Mouse (Mus musculus) left cerebral cortex, postnatal 25 days (tissue): ENCODE results near the gene Prrt1. TPM values are rescaled to one million over a fixed set of nuclear protein-coding genes. Genes with fewer than 3 reads are reported as not detected.

Experiments used
- DNase-seq, 2 experiments: peaks; one replicate each; pipeline ENCODE4 v3.0.0; 2022; ENCODE audit warnings: low spot score in 2 of 2, mixed read lengths in 1 of 2
- intact Hi-C: fragments of 180-260 bp; cut with DNase I; formaldehyde crosslinking; loops from one replicate; pipeline ENCODE4 v1.15.1; 2025
- total RNA-seq, 2 experiments: library from RNA; stranded (reverse); gene quantifications; 2 replicates each; pipeline ENCODE4 v1.2.3; 2021

Prrt1 gene
- total RNA-seq, 2 experiments from 2014 or later, result 171 to 183 TPM

DNA sequence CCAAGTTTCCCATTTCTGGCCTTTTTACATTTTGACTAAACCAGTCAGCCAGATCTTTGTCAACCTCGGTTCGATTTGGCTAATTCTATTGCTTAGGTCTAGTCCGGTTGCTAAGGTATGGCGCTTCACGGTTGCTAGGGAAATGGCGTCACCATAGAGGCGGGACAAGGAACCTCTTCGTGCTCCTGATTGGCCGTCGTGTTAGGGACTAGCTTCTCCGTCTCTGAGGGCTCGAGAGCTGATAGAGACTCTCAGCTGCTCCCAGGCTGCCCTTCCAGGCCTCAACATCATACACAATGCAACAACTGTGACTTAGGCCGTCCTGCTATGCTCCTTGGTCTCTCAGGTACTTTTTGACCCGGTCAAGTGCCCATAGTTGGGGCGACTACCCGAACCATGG is 15.3 kb downstream of the Prrt1 start, which contains the start of gene Fkbpl:
Gene Fkbpl, plus strand, starts transcription at position 157 of the 400 bp plus-strand sequence.
- DNase-seq, result peak; percentile 97 to 99
- intact Hi-C loops, result no loop called here

DNA sequence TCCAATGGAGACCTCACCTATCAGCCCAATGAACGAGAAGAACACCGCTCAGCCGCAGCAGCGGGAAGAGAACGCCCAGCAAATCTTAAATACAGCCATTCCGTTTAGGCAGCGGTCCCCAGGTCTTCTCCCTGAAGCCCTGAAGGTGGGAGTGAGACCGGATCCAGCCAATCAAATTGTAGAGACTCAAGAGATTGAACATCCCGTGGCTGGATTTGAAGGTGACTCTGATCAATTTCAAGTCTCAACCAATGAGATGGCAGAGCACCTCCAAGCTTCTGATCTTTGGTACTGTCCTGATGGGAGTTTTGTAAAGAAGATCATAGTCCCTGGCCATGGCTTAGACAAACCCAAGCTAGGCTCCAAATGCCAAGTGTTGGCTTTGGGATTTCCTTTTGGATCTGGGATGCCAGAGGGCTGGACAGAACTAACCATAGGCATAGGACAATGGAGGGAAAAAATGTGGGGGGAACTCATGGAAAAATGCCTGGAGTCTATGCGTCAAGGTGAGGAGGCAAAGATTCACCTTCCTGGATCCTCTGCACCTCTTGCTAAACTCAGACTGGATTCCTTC is 16.0 kb downstream of the Prrt1 start:
- peak in 1 of 2 experiments; percentile 2 for DNase-seq
- intact Hi-C loops, result no loop called here

DNA sequence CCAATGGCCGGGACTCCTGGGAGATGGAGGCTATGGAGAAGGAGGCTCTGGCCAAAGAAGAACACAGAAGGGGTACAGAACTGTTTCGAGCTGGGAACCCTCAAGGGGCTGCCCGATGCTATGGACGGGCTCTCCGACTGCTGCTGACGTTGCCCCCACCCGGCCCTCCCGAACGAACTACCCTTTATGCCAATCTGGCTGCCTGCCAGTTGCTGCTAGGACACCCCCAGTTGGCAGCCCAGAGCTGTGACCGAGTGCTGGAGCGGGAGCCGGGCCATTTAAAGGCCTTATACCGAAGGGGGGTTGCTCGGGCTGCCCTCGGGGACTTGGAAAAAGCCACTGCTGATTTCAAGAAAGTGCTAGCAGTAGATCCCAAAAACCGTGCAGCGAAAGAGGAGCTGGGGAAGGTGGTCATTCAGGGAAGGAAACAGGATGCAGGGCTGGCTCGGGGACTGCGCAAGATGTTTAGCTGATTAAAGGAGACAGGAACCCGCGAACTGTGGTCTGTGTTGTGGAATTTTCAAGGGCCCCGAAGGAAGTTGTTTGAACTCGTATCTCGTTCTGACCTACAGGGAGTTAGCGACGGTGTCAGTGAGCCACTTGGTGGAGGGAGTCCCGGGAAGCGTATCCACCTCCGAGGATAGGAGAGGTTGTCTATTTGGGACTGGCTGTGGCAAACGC is 16.6 kb downstream of the Prrt1 start:
- peak in 1 of 2 experiments; percentile 4 for DNase-seq
- intact Hi-C loops, result no loop called here

DNA sequence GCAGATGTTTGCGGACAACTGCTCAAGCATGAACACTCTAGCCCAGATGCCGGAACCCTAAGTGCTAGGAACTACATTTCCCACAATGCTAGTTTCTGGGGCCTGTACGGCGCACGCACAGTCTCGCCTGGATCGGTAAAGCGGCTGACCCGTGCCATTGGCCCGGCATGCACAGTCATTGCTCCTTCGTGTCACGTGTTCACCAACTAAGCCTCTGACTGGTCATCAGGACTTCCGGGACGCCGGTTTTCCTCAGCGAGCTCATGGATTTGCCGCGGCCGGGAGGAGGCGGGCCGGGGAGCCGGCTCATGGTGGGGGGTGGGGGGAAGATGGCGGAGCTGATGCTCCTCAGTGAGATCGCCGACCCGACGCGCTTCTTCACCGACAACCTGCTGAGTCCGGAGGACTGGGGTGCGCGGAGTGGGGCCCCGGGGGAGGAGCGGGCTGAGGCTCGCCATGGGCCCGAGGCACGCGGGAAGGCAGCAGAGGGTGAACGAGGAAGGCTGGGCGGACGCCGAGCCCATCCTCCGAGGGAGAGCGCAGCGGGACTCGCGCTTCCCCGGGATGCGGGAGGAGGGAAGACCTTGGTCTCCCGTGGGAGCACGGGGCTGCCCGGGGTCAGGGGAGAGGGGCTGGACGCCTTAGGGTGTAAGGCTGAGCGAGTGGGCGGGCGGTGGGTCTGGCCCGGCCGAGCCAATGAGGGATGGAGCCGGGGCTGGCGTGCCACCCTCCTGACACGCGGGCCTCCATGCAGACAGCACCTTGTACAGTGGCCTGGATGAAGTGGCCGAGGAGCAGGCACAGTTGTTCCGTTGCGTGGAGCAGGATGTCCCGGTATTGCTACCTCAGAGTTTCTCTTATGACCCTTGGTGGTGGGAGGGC is 17.8 kb downstream of the Prrt1 start, which contains the start of gene Atf6b:
Gene Atf6b, plus strand, starts transcription at position 241 of the 882 bp plus-strand sequence.
- DNase-seq, result peak; percentile 98 to 99
- intact Hi-C loops, result no loop called here

DNA sequence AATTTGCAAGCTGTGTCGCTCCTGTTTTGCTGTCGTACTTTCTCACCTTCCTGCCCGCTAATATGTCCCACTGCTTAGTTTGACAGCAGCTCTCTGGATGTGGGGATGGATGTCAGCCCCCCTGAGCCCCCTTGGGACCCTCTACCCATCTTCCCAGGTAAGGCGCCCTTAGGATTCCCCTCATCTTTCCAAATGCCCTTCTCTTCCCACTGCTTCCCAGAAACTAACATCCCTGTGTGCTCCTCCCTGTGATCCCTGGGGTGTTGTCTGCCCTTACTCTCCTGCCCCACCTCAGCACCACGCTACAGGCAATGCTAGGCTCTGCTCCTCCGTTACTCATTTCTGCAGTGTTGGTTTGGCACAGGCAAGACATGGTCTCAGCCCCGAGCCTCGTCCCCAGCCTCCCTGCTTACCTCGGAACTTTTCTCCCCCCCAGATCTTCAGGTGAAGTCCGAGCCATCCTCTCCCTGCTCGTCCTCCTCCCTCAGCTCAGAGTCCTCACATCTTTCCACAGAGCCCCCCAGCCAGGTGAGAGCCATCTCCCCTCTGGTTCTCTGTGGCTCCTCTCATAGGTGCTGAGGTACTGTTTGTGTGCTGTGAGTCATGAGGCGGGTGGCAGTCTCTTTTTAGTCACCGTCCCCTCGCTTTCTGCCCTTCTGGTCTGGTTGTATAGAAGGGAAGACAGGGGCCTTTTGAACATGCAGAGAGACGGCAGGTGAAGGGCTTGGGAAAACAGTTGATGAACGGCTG is 19.0 kb downstream of the Prrt1 start:
- intact Hi-C loops, result no loop called here
- DNase-seq, result no peak

DNA sequence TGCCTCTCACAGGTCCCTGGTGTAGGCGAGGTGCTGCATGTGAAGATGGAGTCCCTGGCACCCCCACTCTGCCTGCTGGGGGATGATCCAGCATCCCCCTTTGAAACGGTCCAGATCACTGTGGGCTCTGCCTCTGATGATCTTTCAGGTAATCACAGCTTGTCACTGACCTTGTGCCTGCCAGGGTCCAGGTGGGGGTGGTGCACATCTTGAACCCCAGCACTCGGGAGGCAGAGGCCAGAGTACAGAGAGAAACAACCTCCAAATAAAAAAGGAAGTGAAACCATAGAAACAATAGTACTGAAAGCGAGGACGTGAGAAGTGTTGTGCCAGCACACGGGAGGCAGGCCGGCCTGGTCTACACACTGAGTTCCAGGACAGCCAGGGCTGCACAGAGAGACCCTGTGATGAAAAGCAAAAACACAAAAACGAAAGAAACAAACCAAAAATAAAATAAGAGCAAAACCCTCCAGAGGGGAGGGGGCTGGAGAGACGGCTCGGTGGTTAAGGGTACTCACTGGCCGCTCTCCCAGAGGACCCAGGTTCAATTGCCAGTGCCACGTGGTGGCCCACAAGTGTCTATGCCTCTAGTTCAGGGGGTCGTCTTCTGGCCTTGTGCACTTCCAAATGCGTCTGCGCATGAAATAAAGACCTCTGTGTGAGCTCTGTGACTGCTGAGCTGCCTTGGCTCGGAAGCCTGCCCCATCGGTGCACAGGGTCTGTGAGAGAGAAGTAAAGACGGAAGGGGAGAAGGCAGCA is 20.0 kb downstream of the Prrt1 start:
- intact Hi-C loops, result no loop called here

DNA sequence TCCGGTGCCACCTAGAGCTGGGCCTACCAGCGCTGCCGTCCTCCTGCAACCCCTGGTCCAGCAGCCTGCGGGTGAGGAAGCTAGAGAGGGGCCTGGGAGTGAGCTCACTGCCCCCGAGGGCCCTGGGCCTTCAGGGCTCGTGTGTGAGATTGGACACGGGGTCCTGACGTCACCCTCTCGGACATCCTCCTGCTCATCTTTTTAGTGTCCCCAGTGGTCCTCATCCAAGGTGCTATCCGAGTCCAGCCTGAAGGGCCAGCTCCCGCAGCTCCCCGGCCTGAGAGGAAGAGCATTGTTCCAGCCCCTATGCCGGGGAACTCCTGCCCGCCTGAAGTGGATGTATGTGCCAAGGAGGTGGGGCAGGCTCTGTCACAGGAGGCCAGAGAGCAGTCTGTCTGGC is 21.4 kb downstream of the Prrt1 start:
- no peak for DNase-seq
- intact Hi-C loops, result loop anchor here (5.0 kb wide), 1 partner anchor 162 kb away; no protein-coding TSS in a partner anchor

More for the DNA sequence above, 20.0 kb downstream of the Prrt1 start:
- no peak for DNase-seq

DNA sequence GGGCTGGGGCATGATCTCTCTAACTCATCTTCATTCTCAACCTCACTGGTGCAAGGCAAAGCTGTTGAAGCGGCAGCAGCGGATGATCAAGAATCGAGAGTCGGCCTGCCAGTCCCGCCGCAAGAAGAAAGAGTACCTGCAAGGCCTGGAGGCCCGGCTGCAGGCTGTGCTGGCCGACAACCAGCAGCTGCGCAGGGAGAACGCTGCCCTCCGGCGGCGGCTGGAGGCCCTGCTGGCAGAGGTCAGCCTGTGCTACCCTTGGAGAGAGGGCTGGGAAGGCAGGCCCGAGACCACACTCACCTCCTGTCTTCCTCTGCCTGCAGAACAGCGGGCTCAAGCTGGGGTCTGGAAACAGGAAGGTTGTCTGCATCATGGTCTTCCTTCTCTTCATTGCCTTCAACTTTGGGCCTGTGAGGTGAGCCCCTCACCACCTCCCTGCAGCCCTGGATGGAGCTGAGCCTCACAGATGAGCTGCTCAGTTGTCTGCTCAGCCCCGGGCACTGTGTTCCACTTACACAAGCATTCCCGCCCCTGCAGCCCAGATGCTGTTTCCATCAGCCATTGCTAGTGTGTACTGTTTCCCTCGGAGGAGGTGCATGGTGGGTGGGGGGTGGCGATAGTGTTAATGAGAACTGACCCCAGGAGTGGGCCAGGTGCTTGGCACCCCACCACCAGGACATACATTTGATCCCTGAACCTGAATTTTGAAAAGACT is 22.3 kb downstream of the Prrt1 start:
- intact Hi-C loops, result loop anchor here (5.0 kb wide), 1 partner anchor 161 kb away; no protein-coding TSS in a partner anchor
- no peak for DNase-seq

DNA sequence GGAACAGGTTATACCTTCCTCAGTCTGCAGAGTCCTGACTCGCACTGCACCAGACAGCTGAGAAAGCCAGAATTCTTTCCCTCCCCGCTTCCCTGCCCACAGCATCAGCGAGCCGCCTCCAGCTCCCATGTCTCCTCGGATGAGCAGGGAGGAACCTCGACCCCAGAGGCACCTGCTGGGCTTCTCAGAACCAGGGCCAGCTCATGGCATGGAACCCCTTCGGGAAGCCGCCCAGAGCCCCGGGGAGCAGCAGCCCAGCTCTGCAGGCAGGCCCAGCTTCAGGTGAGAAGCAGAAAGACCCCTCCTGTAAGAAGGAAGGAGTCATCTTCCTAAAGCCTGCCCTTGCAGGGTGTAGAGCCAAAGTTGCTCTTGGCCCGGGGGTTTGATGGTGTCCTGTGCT is 23.2 kb downstream of the Prrt1 start:
- DNase-seq, result no peak
- intact Hi-C loops, result loop anchor here (5.0 kb wide), 1 partner anchor 160 kb away; no protein-coding TSS in a partner anchor

DNA sequence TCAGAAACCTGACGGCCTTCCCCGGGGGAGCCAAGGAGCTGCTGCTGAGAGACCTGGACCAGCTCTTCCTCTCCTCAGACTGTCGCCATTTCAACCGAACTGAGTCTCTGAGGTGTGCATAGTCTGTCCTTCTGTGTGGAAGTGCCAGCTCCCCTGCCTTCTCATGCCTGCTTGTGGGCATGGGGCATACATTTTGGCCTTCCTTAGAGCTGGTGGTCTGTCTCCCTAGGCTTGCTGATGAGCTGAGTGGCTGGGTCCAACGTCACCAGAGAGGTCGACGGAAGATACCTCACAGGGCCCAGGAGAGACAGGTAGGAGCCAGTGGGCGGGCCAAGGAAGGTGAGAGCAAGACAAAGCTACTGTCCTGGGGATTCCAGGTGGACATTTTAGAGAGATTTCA is 23.7 kb downstream of the Prrt1 start:
- DNase-seq, result no peak
- intact Hi-C loops, result loop anchor here (5.0 kb wide), 1 partner anchor 159 kb away; no protein-coding TSS in a partner anchor

DNA sequence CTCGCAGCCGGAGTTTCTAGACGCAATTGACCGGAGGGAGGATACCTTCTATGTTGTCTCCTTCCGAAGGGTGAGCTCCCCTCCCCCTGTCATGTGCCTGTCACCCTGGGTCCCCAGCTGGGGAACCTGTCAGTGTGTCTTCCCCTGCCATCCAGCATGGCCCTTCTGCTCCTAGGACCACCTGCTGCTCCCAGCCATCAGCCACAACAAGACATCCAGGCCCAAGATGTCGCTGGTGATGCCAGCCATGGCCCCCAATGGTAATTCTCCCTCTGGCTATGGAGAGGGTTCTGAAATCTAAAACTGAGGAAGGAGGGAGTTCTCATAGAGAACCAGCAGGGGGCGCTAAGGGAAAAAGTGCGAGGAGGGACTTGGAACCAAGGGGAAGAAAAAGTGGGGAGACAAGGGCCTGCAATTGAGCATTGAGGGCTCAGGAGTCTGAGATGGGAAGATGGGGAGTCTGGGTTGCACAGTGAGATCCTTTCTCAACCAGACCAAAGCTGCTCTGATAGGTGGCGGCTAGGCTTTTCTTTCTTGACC is 24.5 kb downstream of the Prrt1 start:
- DNase-seq, result peak in 1 of 2 experiments; percentile 47
- intact Hi-C loops, result loop anchor here (2.0 to 5.0 kb wide), 2 partner anchors 59 to 158 kb away; no protein-coding TSS in a partner anchor

DNA sequence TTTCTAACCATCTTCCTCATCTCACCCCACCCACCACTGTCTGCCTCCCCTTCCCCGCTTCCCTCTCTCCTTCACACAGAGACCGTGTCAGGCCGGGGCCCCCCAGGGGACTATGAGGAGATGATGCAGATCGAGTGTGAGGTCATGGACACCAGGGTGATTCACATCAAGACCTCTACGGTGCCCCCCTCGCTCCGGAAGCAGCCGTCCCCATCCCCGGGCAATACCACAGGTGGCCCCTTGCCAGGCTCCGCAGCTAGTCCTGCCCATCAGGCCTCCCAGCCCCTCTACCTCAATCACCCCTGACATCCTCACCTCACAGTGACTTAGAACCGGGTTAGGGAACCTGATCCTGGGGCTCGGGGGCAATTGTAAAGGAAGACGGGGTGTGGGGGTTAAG is 25.1 kb downstream of the Prrt1 start:
- intact Hi-C loops, result loop anchor here (2.0 to 5.0 kb wide), 2 partner anchors 58 to 158 kb away; no protein-coding TSS in a partner anchor
- DNase-seq, result no peak

DNA sequence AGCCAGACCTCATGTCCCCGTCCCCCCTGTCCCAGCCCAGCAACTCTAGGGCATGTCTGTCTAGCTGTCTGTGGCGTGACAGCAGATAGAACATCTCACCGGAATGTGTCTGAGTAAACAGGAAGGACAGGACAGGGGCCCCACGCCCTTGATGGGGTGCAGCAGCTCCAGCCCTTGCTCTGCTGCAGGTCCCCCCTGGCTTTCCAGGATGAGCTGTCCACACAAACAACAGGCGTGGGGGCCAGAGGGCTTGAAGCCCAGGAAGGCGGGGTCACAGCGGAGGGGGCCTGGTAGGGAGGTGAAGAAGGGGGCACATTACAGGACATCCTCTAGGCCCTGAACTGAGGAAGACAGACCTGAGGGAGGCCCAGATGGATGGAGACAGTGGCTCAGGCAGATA is 25.8 kb downstream of the Prrt1 start:
- DNase-seq, result no peak
- intact Hi-C loops, result loop anchor here (2.0 kb wide), 1 partner anchor 58 kb away; no protein-coding TSS in a partner anchor

DNA sequence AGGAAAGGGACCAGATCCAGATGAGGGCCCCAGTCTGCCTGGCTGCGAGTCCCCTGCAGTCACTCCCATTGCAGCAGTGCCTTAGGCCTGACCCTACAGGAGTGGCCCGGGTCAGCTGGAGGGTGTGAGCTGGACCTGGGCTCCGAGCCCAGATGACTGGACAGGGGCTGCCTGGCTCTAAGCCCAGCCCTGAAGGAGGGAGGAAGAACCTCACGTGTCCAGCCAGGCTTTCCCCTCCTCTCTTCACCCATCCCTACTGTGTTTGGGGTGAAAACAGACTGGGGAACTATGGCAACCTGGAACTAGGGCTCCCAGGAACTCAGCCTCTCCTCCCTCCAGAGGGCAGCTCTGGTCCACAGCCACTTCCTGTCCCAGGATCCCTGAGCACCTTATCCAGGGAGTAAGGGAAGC is 26.3 kb downstream of the Prrt1 start:
- peak; percentile 52 to 57 for DNase-seq
- intact Hi-C loops, result loop anchor here (2.0 kb wide), 1 partner anchor 57 kb away; no protein-coding TSS in a partner anchor

DNA sequence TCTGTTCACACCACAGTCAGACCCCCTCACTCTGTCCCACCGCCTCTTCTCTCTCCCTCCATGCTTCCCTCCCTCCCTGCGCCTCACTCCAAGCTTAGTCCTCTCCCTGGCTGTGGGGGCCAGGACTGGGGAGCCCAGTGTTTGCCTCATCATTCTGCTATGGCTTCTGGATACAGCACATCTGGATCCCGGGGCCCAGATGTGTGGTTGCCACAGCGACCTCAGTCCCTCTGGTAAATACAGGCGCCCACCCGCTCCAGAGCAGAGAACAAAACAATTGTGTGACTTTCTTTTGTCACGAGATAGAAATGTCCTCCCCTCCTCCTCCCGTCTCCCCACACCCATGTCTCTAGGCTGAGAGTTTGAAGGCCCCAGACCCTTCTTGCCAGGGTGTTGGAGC is 27.3 kb downstream of the Prrt1 start:
- intact Hi-C loops, result no loop called here
- DNase-seq, result no peak

DNA sequence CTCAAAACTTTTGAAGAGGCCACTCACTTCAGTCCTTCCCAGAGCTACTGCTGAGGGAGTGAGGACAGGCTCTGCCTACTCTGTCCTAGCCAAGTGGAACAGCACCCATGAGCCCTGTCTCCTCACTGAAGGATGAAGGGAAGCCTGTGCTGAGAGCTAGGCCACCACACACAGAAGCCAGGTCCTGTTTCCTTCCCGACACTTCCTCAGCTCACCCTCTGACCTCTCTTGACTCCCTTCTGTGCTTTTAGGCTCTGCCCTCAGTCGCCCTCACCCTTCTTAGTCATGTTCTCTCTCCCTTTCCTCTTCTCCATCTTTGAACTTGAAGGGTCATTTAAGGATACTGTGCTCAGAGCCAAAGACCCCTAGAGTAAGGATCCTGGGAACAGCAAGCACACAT is 27.9 kb downstream of the Prrt1 start:
- intact Hi-C loops, result no loop called here
- no peak for DNase-seq

DNA sequence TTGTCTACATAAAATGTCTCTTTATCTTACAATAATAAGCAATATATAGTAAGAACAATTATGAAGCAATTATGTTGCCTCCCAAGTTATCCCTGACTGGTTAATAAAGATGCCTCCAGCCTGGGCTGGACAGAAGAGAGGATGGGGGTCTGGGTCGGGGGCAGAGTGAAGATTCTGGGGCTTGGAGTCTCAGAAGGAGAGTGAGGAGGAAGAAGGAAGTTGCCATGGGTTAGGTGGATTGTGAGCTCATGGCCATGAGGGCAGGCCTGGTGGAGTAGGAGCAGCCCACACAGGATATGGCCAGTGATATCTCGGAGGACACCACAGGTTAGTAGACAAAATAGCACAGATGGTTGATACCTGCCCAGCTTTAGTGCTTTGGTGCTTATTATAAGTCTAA is 28.8 kb downstream of the Prrt1 start:
- intact Hi-C loops, result no loop called here
- no peak for DNase-seq

DNA sequence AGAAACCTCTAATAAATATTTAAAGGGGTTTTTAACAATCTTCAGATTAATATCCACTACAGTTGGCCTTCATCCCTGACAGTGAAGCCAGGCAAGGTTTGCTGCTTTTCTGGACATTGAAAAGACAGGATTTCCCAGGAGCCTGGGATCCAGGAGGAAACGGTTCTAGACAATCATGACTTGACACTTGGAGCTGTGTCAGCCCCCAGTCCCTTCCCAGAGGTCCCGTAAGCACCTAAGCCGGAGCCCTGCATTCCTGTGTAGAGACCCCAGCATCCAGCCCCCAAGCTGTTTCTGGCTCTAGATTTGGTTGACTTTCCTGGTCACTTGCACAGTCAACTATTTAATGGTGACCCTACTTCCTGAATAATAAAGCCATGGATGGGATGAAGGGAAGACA is 29.3 kb downstream of the Prrt1 start:
- intact Hi-C loops, result no loop called here
- DNase-seq, result no peak
